Mouse (Mus musculus) neural tube, embryonic 11.5 days (tissue): ENCODE results near the gene Flvcr1. TPM values are rescaled to one million over a fixed set of nuclear protein-coding genes. Genes with fewer than 3 reads are reported as not detected.
A peak's percentile ranks its signal among the peaks of the same experiment; 100 is the strongest.

Experiments used
- ATAC-seq: fragments of 200-750 bp; cut with Nextera tagmentation; 2 replicates; pipeline ENCODE4 v1.8.0; 2017; ENCODE audit warnings: moderate number of reproducible peaks, mild to moderate bottlenecking, moderate TSS enrichment, moderate library complexity; ENCODE audit not compliant: insufficient read depth, low FRiP score, low TSS enrichment
- DNase-seq: peaks from one replicate; pipeline ENCODE4 v3.0.0-alpha.2; 2015; ENCODE audit warnings: low spot score
- H3K27ac ChIP-seq: fragments of 300-500 bp; sonication (generic); 2 replicates; pipeline ENCODE4 v1.5.1; 2014; ENCODE audit warnings: low read depth, mild to moderate bottlenecking, low read length
- H3K27me3 ChIP-seq: fragments of 300-500 bp; sonication (generic); 2 replicates; pipeline ENCODE4 v1.6.1; 2014; ENCODE audit warnings: mild to moderate bottlenecking, low read length, mixed read lengths; ENCODE audit not compliant: control insufficient read depth, insufficient read depth
- H3K36me3 ChIP-seq: fragments of 300-500 bp; sonication (generic); 2 replicates; pipeline ENCODE4 v1.6.1; 2014; ENCODE audit warnings: mild to moderate bottlenecking, low read length, moderate library complexity, mixed read lengths; ENCODE audit not compliant: control insufficient read depth, insufficient read depth
- H3K4me1 ChIP-seq: fragments of 300-500 bp; sonication (generic); 2 replicates; pipeline ENCODE4 v1.6.1; 2014; ENCODE audit warnings: low read length, mixed read lengths; ENCODE audit not compliant: control insufficient read depth, insufficient read depth
- H3K4me2 ChIP-seq: fragments of 300-500 bp; sonication (generic); 2 replicates; pipeline ENCODE4 v1.6.1; 2014; ENCODE audit warnings: low read depth, mild to moderate bottlenecking, moderate library complexity
- H3K4me3 ChIP-seq: fragments of 300-500 bp; sonication (generic); 2 replicates; pipeline ENCODE4 v1.5.1; 2014; ENCODE audit warnings: low read depth, low read length
- H3K9ac ChIP-seq: fragments of 300-500 bp; sonication (generic); 2 replicates; pipeline ENCODE4 v1.6.1; 2014; ENCODE audit warnings: mild to moderate bottlenecking, low read length
- H3K9me3 ChIP-seq: fragments of 300-500 bp; sonication (generic); 2 replicates; pipeline ENCODE4 v1.6.1; 2016; ENCODE audit warnings: low read length; ENCODE audit not compliant: control insufficient read depth
- WGBS: fragments of 180-500 bp; shearing (Covaris S2); extraction: QIAGEN DNeasy Blood & Tissue Kit; methylation state at CpG from one replicate; pipeline ENCODE4 v1.1.7; 2014; 5-methylcytosine and 5-hydroxymethylcytosine counted together
- polyA plus RNA-seq: library from polyadenylated mRNA; unstranded; fragments of >200 nt; fragmentation: Nextera tagmentation; extraction: Ambion mirVana; gene quantifications from 2 replicates; pipeline ENCODE4 v1.2.1, GENCODE M21; 2014

Gene Flvcr1
- polyA plus RNA-seq, 1 experiment from 2014 or later: 10.7 TPM

- DNase-seq (no peak), ATAC-seq (no peak)
- Histone ChIP-seq H3K36me3 (peaks cover 3% of the 10 kb centered on the region; the same call in 1 of the 2 replicates), H3K9ac (no peak overlapping the region), H3K27me3 (no peaks in the 10 kb centered on the region), H3K4me1 (peaks cover 9% of the 10 kb centered on the region; the same call in 1 of the 2 replicates), H3K4me3 (no peak overlapping the region), H3K27ac (no peak overlapping the region), H3K9me3 (no peaks in the 10 kb centered on the region), H3K4me2 (no peak overlapping the region)
- 84% methylated on average over 4 of the region's 4 CpGs for WGBS
Observed at GRCm38 (mm10) chr1:191065188-191065587, 39.2 kb upstream of the Flvcr1 start.

DNA sequence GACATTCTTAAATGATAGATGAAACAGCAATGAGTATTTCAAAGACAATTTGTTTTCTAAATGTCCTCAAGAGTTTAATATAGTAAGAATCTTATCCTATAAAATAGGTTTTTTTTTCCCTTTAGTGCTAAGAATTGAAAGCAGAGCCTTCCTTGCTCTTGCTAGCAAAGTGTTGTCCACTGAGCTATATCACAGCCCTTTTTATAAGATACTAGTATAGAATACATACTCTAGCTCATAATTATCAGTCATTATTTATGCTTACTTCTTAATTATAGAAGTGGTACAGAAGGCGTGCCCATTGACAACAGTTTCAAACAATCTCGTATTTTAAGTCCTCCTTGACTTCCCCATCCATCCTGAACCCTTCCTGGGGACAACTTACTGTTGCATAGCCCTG lies 38.6 kb upstream of the Flvcr1 start:
- H3K4me2 ChIP-seq: no peak overlapping the region
- no peak overlapping the region for H3K9ac ChIP-seq
- no peaks in the 10 kb centered on the region for H3K9me3 ChIP-seq
- no peak overlapping the region for H3K4me3 ChIP-seq
- DNase-seq: no peak
- H3K36me3 ChIP-seq: no peaks in the 10 kb centered on the region
- peaks cover 9% of the 10 kb centered on the region; the same call in 1 of the 2 replicates for H3K4me1 ChIP-seq
- H3K27me3 ChIP-seq: no peaks in the 10 kb centered on the region
- WGBS: 92% methylated on average over 2 of the region's 2 CpGs
- H3K27ac ChIP-seq: no peak overlapping the region
- no peak for ATAC-seq

DNA sequence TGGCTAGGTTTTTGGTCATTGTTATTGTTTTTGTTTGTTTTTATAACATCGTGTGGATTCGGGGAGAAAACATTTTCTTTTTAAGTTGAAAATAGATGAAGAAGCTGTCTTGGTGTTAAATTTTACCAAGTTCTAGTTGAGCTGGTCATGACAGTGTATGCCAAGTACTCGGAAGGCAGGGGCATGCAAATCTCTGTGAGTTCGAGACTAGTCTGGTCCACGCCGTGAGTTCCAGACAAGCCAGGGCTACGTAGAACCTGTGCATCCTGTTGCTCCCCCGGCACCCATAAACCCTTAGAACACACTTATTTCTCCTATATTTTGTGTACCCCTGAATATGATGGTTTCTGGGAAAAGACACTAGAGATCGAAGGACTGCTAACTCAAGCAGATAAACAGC lies 37.7 kb upstream of the Flvcr1 start:
- H3K4me3 ChIP-seq: peak overlapping the region; percentile 81
- DNase-seq: no peak
- 61% methylated on average over 9 of the region's 9 CpGs for WGBS
- H3K27me3 ChIP-seq: no peaks in the 10 kb centered on the region
- no peak overlapping the region for H3K27ac ChIP-seq
- ATAC-seq: no peak
- peak overlapping the region; percentile 58 for H3K4me2 ChIP-seq
- peak overlapping the region; percentile 84 for H3K9ac ChIP-seq
- peaks cover 9% of the 10 kb centered on the region; the same call in 1 of the 2 replicates for H3K4me1 ChIP-seq
- no peaks in the 10 kb centered on the region for H3K36me3 ChIP-seq
- no peaks in the 10 kb centered on the region for H3K9me3 ChIP-seq

DNA sequence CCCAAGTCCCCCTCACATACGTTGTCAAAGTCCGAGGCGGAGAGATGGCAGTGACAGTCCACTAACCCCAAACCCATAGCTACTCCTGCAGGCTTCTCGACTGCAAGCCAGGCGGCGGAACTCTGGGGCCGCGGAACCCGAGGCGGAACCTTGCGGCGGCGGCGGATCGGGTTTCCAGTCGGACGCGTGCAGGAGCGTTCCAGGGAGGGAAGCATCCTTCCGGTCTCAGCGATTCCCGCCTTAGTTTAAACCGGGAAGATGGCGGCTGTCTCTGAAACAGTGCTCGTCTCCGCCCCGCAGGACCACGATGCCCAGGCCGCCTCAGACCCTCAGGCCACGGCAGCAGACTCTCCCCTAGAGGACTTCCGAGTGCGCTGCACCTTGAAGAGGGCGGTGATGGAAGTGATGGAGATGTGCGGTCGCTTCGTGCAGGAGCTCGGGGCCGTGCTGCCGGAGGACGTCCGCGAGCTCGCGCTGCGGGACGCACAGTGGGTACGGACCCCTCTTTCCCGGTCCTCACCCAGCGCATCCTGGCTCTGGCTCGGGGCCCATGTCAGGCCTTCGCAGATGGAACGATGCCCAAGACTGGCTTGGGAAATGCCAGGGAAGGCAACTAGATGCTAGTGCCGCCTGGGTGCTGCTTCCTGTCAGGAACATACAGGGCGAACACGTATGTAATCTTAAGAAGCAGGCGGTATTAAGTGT lies 37.0 kb upstream of the Flvcr1 start, which contains the start of the genes Tatdn3 and Nsl1:
Gene Tatdn3 (minus strand): TSS at position 152 of the 705 bp plus-strand sequence.
Gene Nsl1 (plus strand): TSS at position 232 of the 705 bp plus-strand sequence.
- ATAC-seq: peak; percentile 93

GRCm38 (mm10) chr1:191062241-191062780 lies 36.4 kb upstream of the Flvcr1 start:
- DNase-seq (no peak), ATAC-seq (peak; percentile 23; the same call in 1 of the 2 replicates)
- no peaks in the 10 kb centered on the region for H3K9me3 ChIP-seq
- H3K27me3 ChIP-seq: no peaks in the 10 kb centered on the region
- peak overlapping the region; percentile 84 for H3K9ac ChIP-seq
- peak overlapping the region; percentile 58 for H3K4me2 ChIP-seq
- H3K36me3 ChIP-seq: no peaks in the 10 kb centered on the region
- 5% methylated on average over 15 of the region's 15 CpGs for WGBS
- no peak overlapping the region for H3K27ac ChIP-seq
- peaks cover 9% of the 10 kb centered on the region; the same call in 1 of the 2 replicates for H3K4me1 ChIP-seq
- H3K4me3 ChIP-seq: peak overlapping the region; percentile 81

More for the DNA sequence above, 37.0 kb upstream of the Flvcr1 start, which contains the start of the genes Tatdn3 and Nsl1:
- Histone ChIP-seq H3K9ac (peak within 1 kb of the TSS; percentile 84), H3K9me3 (no peaks in the 10 kb centered on the region), H3K4me1 (peaks cover 9% of the 10 kb centered on the region; the same call in 1 of the 2 replicates), H3K4me2 (peak within 1 kb of the TSS; percentile 58), H3K27me3 (no peaks in the 10 kb centered on the region), H3K27ac (no peak within 1 kb of the TSS), H3K36me3 (no peaks in the 10 kb centered on the region), H3K4me3 (peak within 1 kb of the TSS; percentile 81)
- WGBS: under 1% methylated on average over 55 of the region's 56 CpGs
- peak; percentile 89 for DNase-seq

GRCm38 (mm10) chr1:191057461-191057860 lies 31.5 kb upstream of the Flvcr1 start:
- no peaks in the 10 kb centered on the region for H3K4me1 ChIP-seq
- no peaks in the 10 kb centered on the region for H3K9me3 ChIP-seq
- no peak overlapping the region for H3K4me3 ChIP-seq
- no peak overlapping the region for H3K9ac ChIP-seq
- H3K36me3 ChIP-seq: no peaks in the 10 kb centered on the region
- H3K27me3 ChIP-seq: no peaks in the 10 kb centered on the region
- ATAC-seq (no peak), DNase-seq (no peak)
- H3K27ac ChIP-seq: no peak overlapping the region
- 73% methylated on average over 3 of the region's 3 CpGs for WGBS
- no peak overlapping the region for H3K4me2 ChIP-seq

GRCm38 (mm10) chr1:191055533-191055873 lies 29.5 kb upstream of the Flvcr1 start:
- 74% methylated on average over 2 of the region's 2 CpGs for WGBS

DNA sequence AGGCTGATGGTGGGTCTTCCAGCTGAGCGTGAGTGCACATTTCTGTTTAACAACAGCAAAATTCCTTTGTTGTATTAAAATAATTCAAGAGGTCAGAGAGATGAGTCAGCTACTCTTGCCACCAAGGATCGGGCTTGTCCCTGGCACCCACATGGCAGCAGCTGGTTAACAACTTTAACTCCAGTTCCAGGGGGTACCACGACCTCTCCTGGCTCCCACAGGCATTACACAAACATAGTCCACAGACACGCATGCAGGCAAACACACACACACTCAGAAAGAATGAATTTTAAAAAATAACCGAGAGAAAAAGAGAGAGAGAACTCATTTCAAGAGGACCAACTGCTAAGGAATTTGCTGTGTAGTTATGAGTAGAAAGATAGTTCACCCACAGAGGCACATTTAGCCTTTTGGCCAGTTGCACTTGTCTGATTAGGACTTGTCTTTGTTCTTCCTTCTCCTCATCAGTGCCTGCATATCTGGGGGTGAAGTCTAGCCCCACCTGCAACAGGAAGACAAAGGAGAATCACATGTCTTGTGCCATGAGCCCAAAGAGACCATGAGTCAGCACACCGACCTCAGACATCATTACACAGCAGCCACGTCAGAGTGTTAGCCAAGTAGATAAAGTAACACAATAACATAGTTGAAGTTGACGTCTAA lies 29.0 kb upstream of the Flvcr1 start:
- H3K27me3 ChIP-seq: no peaks in the 10 kb centered on the region
- H3K4me1 ChIP-seq: no peaks in the 10 kb centered on the region
- no peak overlapping the region for H3K9ac ChIP-seq
- H3K9me3 ChIP-seq: no peaks in the 10 kb centered on the region
- H3K27ac ChIP-seq: no peak overlapping the region
- WGBS: 75% methylated on average over 8 of the region's 8 CpGs
- no peaks in the 10 kb centered on the region for H3K36me3 ChIP-seq
- H3K4me2 ChIP-seq: no peak overlapping the region
- H3K4me3 ChIP-seq: no peak overlapping the region
- DNase-seq: no peak
- no peak for ATAC-seq

More at GRCm38 (mm10) chr1:191055533-191055873, 29.5 kb upstream of the Flvcr1 start:
- no peak overlapping the region for H3K4me2 ChIP-seq
- H3K4me1 ChIP-seq: no peaks in the 10 kb centered on the region
- no peak overlapping the region for H3K27ac ChIP-seq
- no peak overlapping the region for H3K9ac ChIP-seq
- DNase-seq (no peak), ATAC-seq (no peak)
- H3K27me3 ChIP-seq: no peaks in the 10 kb centered on the region
- H3K4me3 ChIP-seq: no peak overlapping the region
- no peaks in the 10 kb centered on the region for H3K36me3 ChIP-seq
- H3K9me3 ChIP-seq: no peaks in the 10 kb centered on the region
